Mouse (Mus musculus): ENCODE measurements at regions not wholly inside any gene's neighbourhood (a gene's known extent, or its start where the extent isn't known, plus 50 kb on each side); places are given as distances from the start of the nearest gene placed in this dataset.

DNA sequence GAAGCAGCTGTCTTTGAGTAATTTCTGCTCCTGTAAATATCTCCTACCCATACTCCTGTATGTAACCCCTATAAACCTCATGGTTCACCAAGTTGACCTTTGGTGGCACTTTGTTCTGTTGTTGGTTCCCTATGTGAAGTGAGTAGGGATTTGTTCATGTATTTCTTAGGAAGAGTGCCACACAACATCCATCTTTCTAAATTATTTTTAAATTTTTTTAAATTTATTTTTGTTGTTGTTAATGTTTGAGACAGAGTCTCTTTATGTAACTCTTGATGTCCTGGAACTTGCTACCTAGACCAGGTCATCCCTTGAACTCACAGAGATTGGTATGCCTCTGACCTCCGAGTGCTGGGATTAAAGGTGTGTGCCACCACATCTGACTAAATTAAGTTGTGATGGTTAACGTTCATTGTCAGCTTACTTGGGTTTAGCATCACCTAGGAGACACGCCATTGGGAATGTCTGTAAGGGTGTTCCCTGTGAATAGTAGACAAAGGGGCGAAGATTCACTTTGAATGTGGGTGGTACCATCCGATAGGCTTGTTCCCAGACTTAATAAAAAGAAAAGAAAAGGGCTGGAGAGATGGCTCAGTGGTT lies 112.7 kb upstream of the Cpsf6 start:
- no peak for ATAC-seq (ENCODE audit: insufficient number of reproducible peaks, low FRiP score, low TSS enrichment, low read depth)
- Histone ChIP-seq H3K9ac (no peak overlapping the region), H3K27me3 (no peaks in the 10 kb centered on the region), H3K4me3 (no peak overlapping the region), H3K27ac (no peak overlapping the region), H3K36me3 (no peaks in the 10 kb centered on the region), H3K9me3 (no peaks in the 10 kb centered on the region), H3K4me2 (no peak overlapping the region), H3K4me1 (0 out of 2 replicates have a peak, but pooled peaks cover 5% of the 10 kb centered on the region)
- WGBS: 95% methylated on average over 5 of the region's 5 CpGs

DNA sequence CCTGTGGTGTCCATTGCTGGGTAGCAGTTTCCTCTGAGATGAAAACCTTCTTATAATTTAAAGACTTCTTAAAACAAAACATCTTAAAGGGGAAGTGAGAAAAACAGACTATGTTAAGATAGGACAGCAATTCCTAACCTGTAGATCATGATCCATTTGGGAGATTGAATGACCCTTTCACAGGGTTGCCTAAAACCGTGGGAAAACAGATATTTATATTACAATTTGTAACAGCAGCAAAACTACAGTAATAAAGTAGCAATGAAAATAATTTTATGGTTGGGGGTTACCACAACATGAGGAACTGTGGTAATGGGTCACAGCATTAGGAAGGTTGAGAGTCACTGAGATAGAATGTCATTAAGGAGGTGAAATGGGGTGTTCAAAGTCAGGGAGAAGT lies 111.9 kb upstream of the Cpsf6 start:
- no peak overlapping the region for H3K9ac ChIP-seq
- no peaks in the 10 kb centered on the region for H3K36me3 ChIP-seq
- H3K9me3 ChIP-seq: no peaks in the 10 kb centered on the region
- H3K27ac ChIP-seq: no peak overlapping the region
- H3K4me2 ChIP-seq: no peak overlapping the region
- no peak for ATAC-seq (ENCODE audit: insufficient number of reproducible peaks, low FRiP score, low TSS enrichment, low read depth)
- WGBS: 61% methylated on average over 1 of the region's 1 CpGs
- no peaks in the 10 kb centered on the region for H3K27me3 ChIP-seq
- 0 out of 2 replicates have a peak, but pooled peaks cover 5% of the 10 kb centered on the region for H3K4me1 ChIP-seq
- no peak overlapping the region for H3K4me3 ChIP-seq

DNA sequence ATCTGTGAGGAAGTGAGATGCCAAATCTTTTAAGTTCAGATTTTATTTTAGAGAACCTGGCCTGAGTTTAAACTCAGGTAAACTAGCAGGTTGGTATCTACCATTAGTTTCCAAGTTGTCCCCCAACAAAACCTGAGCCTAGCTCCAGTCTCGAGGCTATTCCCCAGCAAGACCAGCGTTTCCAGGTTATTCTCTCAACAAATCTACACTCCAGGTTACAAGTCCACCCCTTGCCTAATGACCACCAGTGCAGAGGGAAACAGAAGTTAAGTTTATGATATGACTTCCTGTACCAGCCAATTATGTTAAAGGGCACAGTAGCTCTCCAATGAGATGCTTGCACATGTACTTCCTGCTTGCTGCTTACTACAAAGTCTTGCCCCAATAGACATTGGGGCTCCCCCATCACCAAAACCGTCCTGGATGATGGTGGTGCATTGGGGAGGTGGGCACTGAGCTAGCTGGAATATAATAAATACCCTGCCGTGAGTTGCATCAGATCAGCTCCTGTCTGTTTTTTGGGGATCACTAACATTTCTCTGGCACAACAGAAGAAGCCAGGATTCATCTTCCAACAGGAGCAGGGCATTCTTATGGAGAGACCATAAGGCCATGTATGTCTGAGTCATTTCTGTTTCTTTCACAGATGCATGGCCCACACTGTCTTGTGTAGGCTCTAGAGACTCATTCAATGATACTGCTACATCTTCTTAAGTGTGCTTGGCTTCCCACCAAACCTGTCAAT lies 111.2 kb upstream of the Cpsf6 start:
- no peaks in the 10 kb centered on the region for H3K9me3 ChIP-seq
- H3K27me3 ChIP-seq: no peaks in the 10 kb centered on the region
- H3K4me3 ChIP-seq: no peak overlapping the region
- 86% methylated on average over 4 of the region's 4 CpGs for WGBS
- no peak overlapping the region for H3K9ac ChIP-seq
- no peak overlapping the region for H3K27ac ChIP-seq
- no peak overlapping the region for H3K4me2 ChIP-seq
- ATAC-seq (ENCODE audit: insufficient number of reproducible peaks, low FRiP score, low TSS enrichment, low read depth): no peak
- H3K36me3 ChIP-seq: no peaks in the 10 kb centered on the region
- 0 out of 2 replicates have a peak, but pooled peaks cover 5% of the 10 kb centered on the region for H3K4me1 ChIP-seq

DNA sequence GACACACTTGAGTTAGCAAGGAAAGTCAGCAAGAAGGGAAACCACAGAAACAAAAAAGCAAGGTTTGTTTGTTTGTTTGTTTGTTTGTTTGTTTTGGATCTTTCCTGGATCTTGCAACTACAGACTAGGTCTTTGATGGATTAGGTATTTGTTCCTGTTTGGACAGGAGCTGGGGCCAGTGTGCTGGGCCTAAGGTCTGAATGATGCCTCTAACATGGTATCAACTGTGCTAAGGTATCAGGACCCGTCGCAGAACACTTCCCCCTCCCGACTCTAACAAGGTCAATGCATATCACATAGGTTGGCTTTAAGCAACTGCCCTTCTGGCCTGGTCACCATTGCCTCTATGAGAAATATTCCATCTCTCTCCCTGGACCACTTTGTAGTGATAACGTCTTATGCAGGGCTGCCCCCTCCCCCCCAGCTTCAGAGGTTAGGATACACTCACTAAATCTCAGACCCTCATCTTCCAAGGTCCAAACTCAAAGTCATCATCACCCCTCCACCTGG lies 103.3 kb upstream of the Cpsf6 start:
- Histone ChIP-seq H3K36me3 (no peaks in the 10 kb centered on the region), H3K27ac (no peak overlapping the region), H3K9ac (no peak overlapping the region), H3K4me1 (no peaks in the 10 kb centered on the region), H3K27me3 (no peaks in the 10 kb centered on the region), H3K4me2 (no peak overlapping the region), H3K9me3 (no peaks in the 10 kb centered on the region), H3K4me3 (no peak overlapping the region)
- 97% methylated on average over 4 of the region's 4 CpGs for WGBS
- no peak for ATAC-seq (ENCODE audit: insufficient number of reproducible peaks, low FRiP score, low TSS enrichment, low read depth)

DNA sequence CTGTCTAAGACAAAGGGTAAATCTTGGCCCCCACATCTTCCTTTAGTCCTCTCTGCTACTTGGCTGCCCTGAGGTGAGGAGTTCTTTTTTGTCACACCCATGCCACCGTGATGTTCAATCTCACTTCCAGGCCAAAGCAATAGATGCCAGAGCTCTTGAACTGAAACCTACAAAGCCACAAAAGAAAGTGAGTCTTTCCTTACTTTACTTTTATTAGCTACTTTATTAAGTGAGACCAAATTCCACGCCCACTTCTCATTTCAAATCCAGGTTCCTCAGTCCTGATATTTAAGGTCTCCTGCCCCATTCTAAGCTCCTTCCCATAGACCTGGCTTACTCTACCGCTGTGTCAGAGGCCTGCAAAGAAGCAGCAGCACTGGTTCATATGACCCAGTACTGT lies 102.5 kb upstream of the Cpsf6 start:
- 70% methylated on average over 3 of the region's 3 CpGs for WGBS
- no peak overlapping the region for H3K4me3 ChIP-seq
- H3K4me1 ChIP-seq: no peaks in the 10 kb centered on the region
- H3K9me3 ChIP-seq: no peaks in the 10 kb centered on the region
- H3K4me2 ChIP-seq: no peak overlapping the region
- ATAC-seq (ENCODE audit: insufficient number of reproducible peaks, low FRiP score, low TSS enrichment, low read depth): no peak
- no peak overlapping the region for H3K9ac ChIP-seq
- no peak overlapping the region for H3K27ac ChIP-seq
- H3K36me3 ChIP-seq: no peaks in the 10 kb centered on the region
- H3K27me3 ChIP-seq: no peaks in the 10 kb centered on the region

DNA sequence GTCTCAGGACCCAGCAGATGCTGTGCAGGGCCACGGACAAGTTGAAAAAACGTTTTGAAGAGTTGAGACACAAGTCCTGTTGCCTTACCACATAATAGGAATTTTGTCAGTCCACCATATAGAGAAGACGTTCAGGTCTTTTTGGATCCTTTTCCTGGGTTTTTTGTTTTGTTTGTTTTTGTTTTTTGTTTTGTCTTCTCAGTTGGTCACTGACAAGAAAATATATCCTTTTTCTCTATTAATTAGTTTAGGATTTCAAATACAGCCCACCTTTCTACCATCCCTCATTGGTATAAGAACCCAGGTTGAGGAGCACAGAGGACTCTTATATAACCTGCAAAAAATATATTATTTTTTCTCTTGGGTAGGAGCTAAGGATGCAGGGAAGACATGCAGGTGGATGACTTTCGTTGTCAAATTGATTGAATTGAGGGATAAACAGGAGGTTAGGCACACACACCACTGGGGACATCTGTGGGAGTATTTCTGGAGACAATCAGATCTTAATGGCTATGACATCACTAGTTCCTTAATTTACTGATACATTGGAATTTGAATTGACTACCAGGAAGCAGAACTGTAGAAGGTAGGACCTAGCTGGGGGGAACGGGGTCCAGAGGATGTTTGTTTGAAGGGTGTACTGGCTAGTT lies 101.7 kb upstream of the Cpsf6 start:
- Histone ChIP-seq H3K9ac (no peak overlapping the region), H3K4me1 (no peaks in the 10 kb centered on the region), H3K4me3 (no peak overlapping the region), H3K9me3 (no peaks in the 10 kb centered on the region), H3K27me3 (no peaks in the 10 kb centered on the region), H3K36me3 (no peaks in the 10 kb centered on the region), H3K27ac (no peak overlapping the region), H3K4me2 (no peak overlapping the region)
- no peak for ATAC-seq (ENCODE audit: insufficient number of reproducible peaks, low FRiP score, low TSS enrichment, low read depth)
- 78% methylated on average over 5 of the region's 5 CpGs for WGBS

DNA sequence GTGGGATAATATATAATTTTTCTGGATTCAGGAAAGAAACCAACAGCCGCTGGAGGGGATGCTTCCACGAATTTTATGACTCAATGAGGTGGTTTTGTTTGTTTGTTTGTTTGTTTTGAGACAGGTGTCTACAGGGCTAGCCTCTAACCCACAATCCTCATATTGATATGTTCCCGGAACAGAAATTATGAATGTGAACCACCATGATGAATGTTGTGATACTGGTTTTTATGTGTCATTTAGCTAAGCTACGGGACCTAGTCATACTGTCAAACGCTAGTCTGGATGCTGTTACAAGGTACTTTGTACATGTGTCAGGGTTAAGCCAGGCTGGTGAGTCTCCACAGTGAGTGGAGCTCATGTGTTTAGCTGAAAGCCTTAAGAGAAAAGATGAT lies 100.6 kb upstream of the Cpsf6 start:
- 84% methylated on average over 5 of the region's 5 CpGs for WGBS
- Histone ChIP-seq H3K9ac (no peak overlapping the region), H3K27me3 (no peaks in the 10 kb centered on the region), H3K4me2 (no peak overlapping the region), H3K4me1 (no peaks in the 10 kb centered on the region), H3K4me3 (no peak overlapping the region), H3K27ac (no peak overlapping the region), H3K9me3 (no peaks in the 10 kb centered on the region), H3K36me3 (no peaks in the 10 kb centered on the region)
- no peak for ATAC-seq (ENCODE audit: insufficient number of reproducible peaks, low FRiP score, low TSS enrichment, low read depth)

DNA sequence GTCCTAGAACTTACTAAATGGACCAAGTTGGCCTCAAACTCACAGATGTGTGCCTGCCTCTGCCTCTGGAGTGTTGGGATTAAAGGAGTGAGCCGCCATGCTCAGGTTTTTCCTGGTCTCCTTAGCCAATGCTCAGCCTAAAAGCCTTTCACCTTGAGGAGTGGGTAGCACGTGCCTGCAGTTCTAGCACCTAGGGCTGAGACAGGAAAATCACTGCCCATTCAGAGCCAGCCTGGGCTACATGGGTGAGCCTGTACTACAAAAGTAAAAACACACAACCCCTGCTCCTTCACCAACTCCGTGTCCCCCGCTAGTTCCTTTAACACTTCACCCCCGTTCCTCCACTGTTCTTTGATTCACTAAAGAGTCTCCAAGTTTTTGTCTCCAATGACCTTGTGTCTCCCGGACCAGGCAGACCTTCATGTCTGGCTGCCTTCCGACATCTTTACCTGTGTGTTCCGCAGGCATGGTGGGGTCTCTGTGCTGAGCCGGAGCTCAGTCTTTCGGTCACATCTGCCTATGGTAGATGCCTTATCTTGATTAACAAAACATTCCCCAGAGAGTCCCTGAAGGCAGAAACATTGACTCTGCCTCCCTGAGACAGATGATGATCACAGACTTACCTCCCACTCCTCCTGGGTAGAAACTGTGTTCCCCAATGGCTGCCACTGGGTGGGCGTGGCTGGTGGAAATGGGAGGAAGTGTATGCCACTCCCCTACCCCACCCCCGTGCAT lies 100.1 kb upstream of the Cpsf6 start:
- no peak overlapping the region for H3K27ac ChIP-seq
- WGBS: 84% methylated on average over 12 of the region's 12 CpGs
- H3K4me3 ChIP-seq: no peak overlapping the region
- no peaks in the 10 kb centered on the region for H3K27me3 ChIP-seq
- H3K4me1 ChIP-seq: no peaks in the 10 kb centered on the region
- no peak for ATAC-seq (ENCODE audit: insufficient number of reproducible peaks, low FRiP score, low TSS enrichment, low read depth)
- H3K9ac ChIP-seq: no peak overlapping the region
- H3K9me3 ChIP-seq: no peaks in the 10 kb centered on the region
- H3K36me3 ChIP-seq: no peaks in the 10 kb centered on the region
- H3K4me2 ChIP-seq: no peak overlapping the region

DNA sequence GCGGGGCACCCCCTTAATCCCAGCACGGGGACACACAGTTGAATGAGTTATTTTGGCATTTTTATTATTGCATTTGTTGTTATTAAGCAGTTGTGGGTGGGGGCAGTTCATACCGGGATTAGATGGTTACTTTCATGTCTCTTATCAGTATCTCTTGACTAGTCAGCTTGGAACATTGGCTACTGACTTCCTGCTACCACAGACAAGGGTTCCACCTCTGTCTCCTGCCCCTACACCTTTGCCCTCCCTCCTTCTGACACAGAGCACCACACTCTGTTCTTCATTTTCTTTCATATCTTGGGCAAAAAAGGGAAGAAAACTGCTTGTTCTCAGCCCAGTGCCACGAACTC lies 99.1 kb upstream of the Cpsf6 start:
- WGBS: 64% methylated on average over 4 of the region's 4 CpGs
- Histone ChIP-seq H3K4me3 (no peak overlapping the region), H3K4me2 (no peak overlapping the region), H3K9ac (no peak overlapping the region), H3K9me3 (0 out of 2 replicates have a peak, but pooled peaks cover 3% of the 10 kb centered on the region), H3K4me1 (no peaks in the 10 kb centered on the region), H3K27me3 (no peaks in the 10 kb centered on the region), H3K36me3 (no peaks in the 10 kb centered on the region), H3K27ac (no peak overlapping the region)
- no peak for ATAC-seq (ENCODE audit: insufficient number of reproducible peaks, low FRiP score, low TSS enrichment, low read depth)

DNA sequence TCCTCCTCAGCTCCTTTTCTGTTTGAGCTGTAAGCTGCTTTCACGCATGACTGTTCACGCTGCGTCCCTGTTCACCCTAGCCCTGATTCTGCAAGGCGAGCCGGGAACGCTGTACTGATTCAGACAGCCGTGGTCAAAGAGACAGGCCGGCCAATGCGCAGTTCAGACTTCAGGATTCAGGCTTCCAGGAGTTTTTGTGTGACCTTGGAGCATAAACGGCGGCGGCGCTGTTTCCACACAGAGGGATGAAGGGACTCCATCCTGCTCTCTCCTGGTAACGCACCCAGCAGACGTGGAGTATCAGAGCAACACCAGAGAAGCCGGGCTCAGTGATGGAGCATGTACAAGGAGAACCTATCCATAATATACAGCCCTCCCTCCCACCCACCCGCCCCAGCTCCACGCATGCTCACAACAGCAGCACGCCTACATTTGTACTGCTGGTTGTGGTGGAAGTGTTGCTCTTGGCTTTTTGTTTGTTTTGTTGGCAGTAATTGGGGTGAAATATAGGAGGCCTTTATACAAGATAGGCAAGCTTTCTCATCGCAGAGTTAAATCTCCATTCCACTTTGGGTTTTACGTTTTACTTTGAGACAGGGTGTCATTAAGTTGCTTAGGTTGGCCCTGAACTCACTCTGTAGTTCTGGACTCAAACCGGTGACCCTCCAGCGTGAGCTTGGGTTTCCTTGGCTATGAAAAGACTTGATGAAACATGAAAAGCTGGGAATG lies 98.6 kb upstream of the Cpsf6 start:
- 72% methylated on average over 23 of the region's 23 CpGs for WGBS
- H3K4me3 ChIP-seq: no peak overlapping the region
- no peaks in the 10 kb centered on the region for H3K36me3 ChIP-seq
- H3K27me3 ChIP-seq: no peaks in the 10 kb centered on the region
- ATAC-seq (ENCODE audit: insufficient number of reproducible peaks, low FRiP score, low TSS enrichment, low read depth): no peak
- H3K9ac ChIP-seq: no peak overlapping the region
- H3K4me2 ChIP-seq: no peak overlapping the region
- no peak overlapping the region for H3K27ac ChIP-seq
- 0 out of 2 replicates have a peak, but pooled peaks cover 5% of the 10 kb centered on the region for H3K9me3 ChIP-seq
- H3K4me1 ChIP-seq: no peaks in the 10 kb centered on the region

DNA sequence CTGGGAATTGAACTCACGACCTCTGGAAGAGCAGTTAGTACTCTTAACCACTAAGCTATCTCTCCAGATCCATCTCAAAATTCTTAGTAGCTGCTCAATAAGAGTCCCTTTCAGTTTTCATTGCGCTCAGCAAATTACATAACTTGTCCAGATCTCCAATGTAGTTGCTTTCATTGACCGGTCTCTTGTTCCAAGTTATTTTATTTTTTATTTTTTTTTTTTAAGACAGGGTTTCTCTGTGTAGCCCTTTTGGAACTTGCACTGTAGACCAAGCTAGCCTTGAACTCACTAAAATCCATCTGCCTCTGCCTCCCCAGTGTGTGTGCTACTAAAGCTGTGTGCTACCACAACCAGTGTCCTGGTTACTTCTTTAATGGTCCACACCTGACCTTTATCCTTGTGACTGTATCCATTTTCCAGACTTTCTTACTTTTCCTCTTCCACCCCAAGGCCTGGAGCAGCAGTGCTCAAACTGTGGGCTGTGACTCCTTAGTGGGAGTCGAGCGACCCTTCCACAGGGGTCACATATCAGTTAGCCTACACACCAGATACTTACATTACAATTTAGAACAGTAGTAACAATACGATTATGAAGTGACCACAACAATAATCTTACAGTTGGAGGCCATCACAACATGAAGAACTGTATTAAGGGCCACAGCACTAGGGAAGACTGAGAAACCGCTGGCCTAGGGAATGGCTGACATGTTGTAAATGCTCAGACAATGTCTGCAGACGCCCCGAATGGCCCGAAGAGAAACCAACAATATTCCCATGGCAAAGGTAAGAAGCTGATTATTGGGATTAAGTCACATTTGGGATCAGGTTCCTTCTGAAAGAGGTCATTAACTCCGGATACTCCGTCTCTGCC lies 97.8 kb upstream of the Cpsf6 start:
- Histone ChIP-seq H3K27ac (no peak overlapping the region), H3K4me2 (no peak overlapping the region)

More for the DNA sequence above, 97.8 kb upstream of the Cpsf6 start:
- Histone ChIP-seq H3K9me3 (0 out of 2 replicates have a peak, but pooled peaks cover 5% of the 10 kb centered on the region), H3K9ac (no peak overlapping the region), H3K36me3 (no peaks in the 10 kb centered on the region), H3K4me1 (no peaks in the 10 kb centered on the region), H3K27me3 (no peaks in the 10 kb centered on the region), H3K4me3 (no peak overlapping the region)
- 87% methylated on average over 12 of the region's 12 CpGs for WGBS
- ATAC-seq (ENCODE audit: insufficient number of reproducible peaks, low FRiP score, low TSS enrichment, low read depth): no peak
